Mouse (Mus musculus) liver, embryonic 15.5 days (tissue): ENCODE measurements around the gene Pgap3. TPM values are rescaled to one million over a fixed set of nuclear protein-coding genes. Genes with fewer than 3 reads are reported as not detected.

Source experiments
- ATAC-seq: fragments of 200-750 bp; cut with Nextera tagmentation; 2 replicates; pipeline ENCODE4 v1.8.0; 2017; ENCODE audit warnings: moderate number of reproducible peaks, mild to moderate bottlenecking, moderate library complexity; ENCODE audit not compliant: insufficient read depth
- H3K27ac ChIP-seq: fragments of 300-500 bp; sonication (generic); replicated peaks from 2 replicates; pipeline ENCODE4 v1.5.1; 2015; ENCODE audit warnings: mild to moderate bottlenecking, inconsistent platforms
- H3K27me3 ChIP-seq: fragments of 300-500 bp; sonication (generic); 2 replicates; pipeline ENCODE4 v1.6.1; 2015; ENCODE audit warnings: mild to moderate bottlenecking, inconsistent platforms
- H3K36me3 ChIP-seq: fragments of 300-500 bp; sonication (generic); replicated peaks from 2 replicates; pipeline ENCODE4 v1.6.1; 2015; ENCODE audit warnings: moderate library complexity, mild to moderate bottlenecking, inconsistent platforms
- H3K4me1 ChIP-seq: fragments of 300-500 bp; sonication (generic); replicated peaks from 2 replicates; pipeline ENCODE4 v1.6.1; 2015; ENCODE audit warnings: inconsistent platforms
- H3K4me2 ChIP-seq: fragments of 300-500 bp; sonication (generic); 2 replicates; pipeline ENCODE4 v1.6.1; 2015; ENCODE audit warnings: moderate library complexity, mild to moderate bottlenecking, inconsistent platforms
- H3K4me3 ChIP-seq: fragments of 300-500 bp; sonication (generic); replicated peaks from 2 replicates; pipeline ENCODE4 v1.5.1; 2015; ENCODE audit warnings: mild to moderate bottlenecking, inconsistent platforms
- H3K9ac ChIP-seq: fragments of 300-500 bp; sonication (generic); 2 replicates; pipeline ENCODE4 v1.6.1; 2015; ENCODE audit warnings: moderate library complexity, mild to moderate bottlenecking, inconsistent platforms
- H3K9me3 ChIP-seq: fragments of 300-500 bp; sonication (generic); replicated peaks from 2 replicates; pipeline ENCODE4 v1.6.1; 2016; ENCODE audit warnings: inconsistent platforms
- WGBS: fragments of 180-500 bp; shearing (Covaris S2); methylation state at CpG from one replicate; pipeline ENCODE4 v1.1.7; 2015; ENCODE audit warnings: mixed read lengths; ENCODE audit not compliant: insufficient replicate concordance; 5-methylcytosine and 5-hydroxymethylcytosine counted together
- polyA plus RNA-seq: library from polyadenylated mRNA; unstranded; fragments of >200 nt; fragmentation: Nextera tagmentation; extraction: Ambion mirVana; gene quantifications from 2 replicates; pipeline ENCODE4 v1.2.1, GENCODE M21; 2015

The Pgap3 gene
- polyA plus RNA-seq, 1 experiment from 2014 or later = 3.3 TPM

DNA sequence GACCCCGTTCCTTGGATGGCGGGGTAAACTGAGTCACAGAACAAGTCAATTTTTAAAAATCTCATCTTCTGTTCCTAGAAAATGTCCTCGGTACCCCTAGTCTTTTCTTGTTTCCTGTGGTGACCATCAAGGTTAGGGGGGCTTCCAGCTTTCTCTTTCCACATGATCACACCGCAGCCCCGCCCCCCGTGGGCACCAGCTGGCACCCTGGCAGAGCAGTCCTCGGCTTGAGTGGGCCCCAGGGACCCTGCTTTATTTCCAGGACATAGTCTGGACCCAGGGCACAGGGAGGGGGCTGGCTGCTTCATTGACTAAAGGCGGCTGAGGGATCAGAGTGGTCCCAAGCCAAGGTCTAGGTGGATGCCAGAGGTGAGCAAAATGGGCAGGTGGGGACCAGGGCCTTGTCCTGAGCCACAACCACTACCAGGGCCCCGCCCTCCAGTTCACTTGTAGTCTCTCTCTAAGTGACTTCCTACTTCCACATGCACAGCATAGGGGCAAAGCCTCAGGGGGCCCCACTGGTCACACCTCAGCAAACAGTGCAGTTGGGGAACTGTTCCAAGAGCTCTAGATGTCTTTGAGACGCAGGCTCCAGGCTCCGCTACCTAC is 60.5 kb downstream of the Pgap3 start:
- 10% methylated on average over 11 of the region's 11 CpGs for WGBS
- no peak for ATAC-seq
- H3K4me2 ChIP-seq = peak overlapping the region; percentile 65; the same call in 1 of the 2 replicates
- no peaks in the 10 kb centered on the region for H3K36me3 ChIP-seq
- H3K4me3 ChIP-seq = no peak overlapping the region
- H3K27me3 ChIP-seq = peaks cover 95% of the 10 kb centered on the region
- no peak overlapping the region for H3K27ac ChIP-seq
- peaks cover 21% of the 10 kb centered on the region for H3K4me1 ChIP-seq
- no peak overlapping the region for H3K9ac ChIP-seq
- H3K9me3 ChIP-seq = no peaks in the 10 kb centered on the region

DNA sequence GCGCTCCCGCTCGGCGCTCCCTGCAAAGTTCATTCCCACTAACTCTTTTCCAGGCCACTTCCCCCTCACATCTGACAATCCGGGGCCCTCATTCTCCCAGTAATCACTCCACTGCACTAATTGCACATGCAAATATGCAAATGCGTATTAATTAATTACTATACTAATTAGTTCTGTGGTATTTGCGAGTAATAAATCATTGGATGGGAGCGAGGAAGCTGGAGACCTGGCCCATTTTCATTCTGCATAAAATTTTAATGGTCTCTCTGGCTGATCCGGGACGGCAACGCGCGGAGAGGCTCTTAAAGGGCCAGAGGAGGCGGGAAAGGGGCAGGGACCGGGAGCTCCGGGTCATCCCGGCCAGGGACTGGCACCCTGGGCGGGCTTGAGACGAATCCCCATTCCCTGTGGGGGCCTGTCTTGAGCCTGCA is 61.2 kb downstream of the Pgap3 start:
- H3K4me2 ChIP-seq = peak overlapping the region; percentile 65
- H3K9me3 ChIP-seq = no peaks in the 10 kb centered on the region
- peaks cover 27% of the 10 kb centered on the region for H3K4me1 ChIP-seq
- no peaks in the 10 kb centered on the region for H3K36me3 ChIP-seq
- peak overlapping the region; percentile 42 for H3K4me3 ChIP-seq
- peaks cover 95% of the 10 kb centered on the region for H3K27me3 ChIP-seq
- no peak overlapping the region for H3K27ac ChIP-seq
- H3K9ac ChIP-seq = no peak overlapping the region
- ATAC-seq = no peak
- WGBS = 2% methylated on average over 19 of the region's 19 CpGs

Other genes starting within 250 kb of the Pgap3 start
- 21.1 and 21.3 TPM in 2 replicates for gene Med1, start 207.2 kb downstream of the Pgap3 start, polyA plus RNA-seq
- gene Cdk12, start 197.4 kb downstream of the Pgap3 start, polyA plus RNA-seq = 5.3 and 5.7 TPM in 2 replicates
- not detected in 2 replicates for gene Neurod2, start 70.8 kb downstream of the Pgap3 start, polyA plus RNA-seq
- gene Ppp1r1b, start 52.1 kb downstream of the Pgap3 start, polyA plus RNA-seq = 0.59 and 0.93 TPM in 2 replicates
- 16.4 and 19.6 TPM in 2 replicates for gene Stard3, start 42.1 kb downstream of the Pgap3 start, polyA plus RNA-seq
- 1.1 and 1.7 TPM in 2 replicates for gene Tcap, start 16.7 kb downstream of the Pgap3 start, polyA plus RNA-seq
- not detected in 2 replicates for gene Pnmt, start 14.0 kb downstream of the Pgap3 start, polyA plus RNA-seq
- 2.0 and 2.3 TPM in 2 replicates for gene Erbb2, start 12.0 kb upstream of the Pgap3 start, polyA plus RNA-seq
- gene Mien1, start 38.5 kb upstream of the Pgap3 start, polyA plus RNA-seq = 57.2 TPM in 2 replicates
- gene Grb7, start 45.9 kb upstream of the Pgap3 start, polyA plus RNA-seq = 25.5 and 32.0 TPM in 2 replicates
- 0.10 and 0.13 TPM in 2 replicates for gene Ikzf3, start 145.5 kb upstream of the Pgap3 start, polyA plus RNA-seq
- 0.62 and 0.79 TPM in 2 replicates for gene Zpbp2, start 150.6 kb upstream of the Pgap3 start, polyA plus RNA-seq
- 40.6 and 45.4 TPM in 2 replicates for gene Ormdl3, start 186.9 kb upstream of the Pgap3 start, polyA plus RNA-seq
- gene Lrrc3c, start 197.8 kb upstream of the Pgap3 start, polyA plus RNA-seq = not detected in 2 replicates
- gene Gm12355, start 225.2 kb upstream of the Pgap3 start, polyA plus RNA-seq = 0.38 and 0.44 TPM in 2 replicates
- not detected in 2 replicates for gene Gsdma3, start 225.9 kb upstream of the Pgap3 start, polyA plus RNA-seq
- not detected in 2 replicates for gene Gsdma2, start 246.3 kb upstream of the Pgap3 start, polyA plus RNA-seq